7 mouse cellular contexts compared by ENCODE assay signal in the genomic region with DNA sequence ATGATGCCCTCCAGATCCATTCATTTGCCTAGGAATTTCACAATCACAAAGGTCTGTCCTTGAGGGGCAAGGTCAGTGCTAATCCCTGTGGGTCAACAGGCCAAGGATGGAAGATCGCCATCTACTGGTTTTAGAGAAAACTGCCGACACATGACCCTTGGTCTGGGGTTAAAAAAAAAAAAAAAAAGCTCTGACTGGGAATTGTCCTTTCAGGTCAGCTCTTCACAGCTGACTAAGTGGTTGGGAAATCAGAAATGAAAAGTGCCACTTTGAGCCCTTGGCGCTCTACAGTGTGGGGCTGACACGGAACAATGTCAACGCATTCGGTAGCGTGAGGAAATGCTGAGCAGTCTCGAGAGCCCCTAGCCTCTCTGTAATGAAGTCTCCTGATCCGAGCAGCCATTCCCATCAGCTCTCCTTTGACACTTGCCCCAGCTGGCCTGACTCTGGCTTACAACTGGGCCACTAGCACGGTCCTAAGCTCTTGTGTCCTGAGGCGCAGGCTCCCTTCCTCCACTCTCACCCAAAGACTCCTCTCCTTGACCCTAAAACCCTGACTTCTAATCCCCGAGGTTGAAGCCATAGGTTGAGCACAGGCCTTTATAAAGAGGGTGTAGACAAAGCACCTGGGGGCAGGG.
DNase-seq lines count a peak whose midpoint lies in the region; ATAC-seq lines count a peak whose summit lies in the region.

No protein-coding gene starts in this region.

- H3K27me3 ChIP-seq in liver, embryonic 13.5 days: no peaks in the 10 kb centered on the region

- H3K9me3 ChIP-seq in liver, embryonic 13.5 days (replicated peaks): no peaks in the 10 kb centered on the region

- no peak overlapping the region for H3K9ac ChIP-seq in liver, embryonic 13.5 days

- H3K36me3 ChIP-seq in liver, embryonic 13.5 days: no peaks in the 10 kb centered on the region

- ATAC-seq in liver, embryonic 13.5 days (ENCODE audit: low read depth): peak; percentile 53
- ATAC-seq in monocyte, adult 5-6 weeks (replicated peaks; ENCODE audit: insufficient number of reproducible peaks, low FRiP score, low TSS enrichment, poor library complexity, severe bottlenecking): no peak

- WGBS in liver, embryonic 13.5 days (ENCODE audit: insufficient replicate concordance): 36% methylated on average over 12 of the region's 12 CpGs

- H3K4me2 ChIP-seq in liver, embryonic 13.5 days: no peak overlapping the region

- no peak overlapping the region for H3K27ac ChIP-seq in liver, embryonic 13.5 days

- H3K4me3 ChIP-seq in liver, embryonic 13.5 days (replicated peaks): no peak overlapping the region

- H3K4me1 ChIP-seq in liver, embryonic 13.5 days (replicated peaks): peaks cover 5% of the 10 kb centered on the region; the same call in 1 of the 2 replicates

- DNase-seq in 3134 (ENCODE audit: extremely low read depth, insufficient read length, low spot score) (peak; percentile 15), 3T3-L1 (ENCODE audit: low read depth, low spot score) (peak; percentile 25)
- DNase-seq in embryo, embryonic 10.5 days (ENCODE audit: low spot score): peak; percentile 78
- DNase-seq in liver, embryonic 13.5 days: no peak
- DNase-seq in yolk sac, embryonic 10.5 days (ENCODE audit: low spot score): peak; percentile 65
- DNase-seq in layer of hippocampus, adult 11-12 months (ENCODE audit: low spot score): no peak

Comparison
In these comparisons a context has a peak if more than half of its experiments do, and no peak if none do; other contexts are left out.
1. DNase-seq: peak in 3134 (single experiment), 3T3-L1 (single experiment), embryo, embryonic 10.5 days (single experiment) and yolk sac, embryonic 10.5 days (single experiment); none in liver, embryonic 13.5 days (single experiment) and layer of hippocampus, adult 11-12 months (single experiment).